Mouse (Mus musculus) small intestine, adult 2 months (tissue): ENCODE data around the gene Gm13694. TPM values are rescaled to one million over a fixed set of nuclear protein-coding genes. Genes with fewer than 3 reads are reported as not detected.

ENCODE experiments used
- H3K27ac ChIP-seq: fragments of 200-500 bp; 2 replicates; pipeline ENCODE4 v1.5.1; 2012; ENCODE audit warnings: low read depth, low read length, control low read depth, inconsistent platforms; ENCODE audit not compliant: insufficient read depth
- H3K27me3 ChIP-seq: fragments of 200-500 bp; 2 replicates; pipeline ENCODE4 v1.6.1; 2012; ENCODE audit warnings: mild to moderate bottlenecking, moderate library complexity, low read length, inconsistent platforms; ENCODE audit not compliant: control insufficient read depth, insufficient read depth
- H3K36me3 ChIP-seq: fragments of 200-500 bp; 2 replicates; pipeline ENCODE4 v1.6.1; 2012; ENCODE audit warnings: mild to moderate bottlenecking, low read length, control low read depth, inconsistent platforms; ENCODE audit not compliant: control insufficient read depth, insufficient read depth
- H3K4me1 ChIP-seq: fragments of 200-500 bp; 2 replicates; pipeline ENCODE4 v1.6.1; 2012; ENCODE audit warnings: low read length, inconsistent platforms, mixed read lengths; ENCODE audit not compliant: control insufficient read depth, insufficient read depth, insufficient read length
- H3K4me3 ChIP-seq: fragments of 200-500 bp; 2 replicates; pipeline ENCODE4 v1.5.1; 2012; ENCODE audit warnings: low read depth, mild to moderate bottlenecking, control low read depth, inconsistent platforms, low read length, moderate library complexity
- CTCF ChIP-seq: fragments of 200-500 bp; IDR thresholded peaks from 2 replicates; pipeline ENCODE4 v1.5.1; 2012; ENCODE audit warnings: low read depth, mild to moderate bottlenecking, control low read depth, inconsistent platforms, low read length, moderate library complexity, mixed read lengths; ENCODE audit not compliant: insufficient replicate concordance, insufficient read length; ENCODE audit errors: extremely low read depth
- POLR2A ChIP-seq: fragments of 200-500 bp; IDR thresholded peaks from 2 replicates; pipeline ENCODE4 v1.6.1; 2012; ENCODE audit warnings: low read depth, mild to moderate bottlenecking, control low read depth, inconsistent platforms, low read length, moderate library complexity
- WGBS: fragments of 180-500 bp; shearing (Covaris S2); methylation state at CpG from one replicate; pipeline ENCODE4 v1.1.7; 2018; 5-methylcytosine and 5-hydroxymethylcytosine counted together
- polyA plus RNA-seq: library from polyadenylated mRNA; depleted of rRNA; stranded (reverse); fragments of >200 nt; gene quantifications from 2 replicates; pipeline ENCODE4 v1.2.3, GENCODE M21; 2012; rRNA removed

Gm13694 gene
- polyA plus RNA-seq, 1 experiment: not detected

DNA sequence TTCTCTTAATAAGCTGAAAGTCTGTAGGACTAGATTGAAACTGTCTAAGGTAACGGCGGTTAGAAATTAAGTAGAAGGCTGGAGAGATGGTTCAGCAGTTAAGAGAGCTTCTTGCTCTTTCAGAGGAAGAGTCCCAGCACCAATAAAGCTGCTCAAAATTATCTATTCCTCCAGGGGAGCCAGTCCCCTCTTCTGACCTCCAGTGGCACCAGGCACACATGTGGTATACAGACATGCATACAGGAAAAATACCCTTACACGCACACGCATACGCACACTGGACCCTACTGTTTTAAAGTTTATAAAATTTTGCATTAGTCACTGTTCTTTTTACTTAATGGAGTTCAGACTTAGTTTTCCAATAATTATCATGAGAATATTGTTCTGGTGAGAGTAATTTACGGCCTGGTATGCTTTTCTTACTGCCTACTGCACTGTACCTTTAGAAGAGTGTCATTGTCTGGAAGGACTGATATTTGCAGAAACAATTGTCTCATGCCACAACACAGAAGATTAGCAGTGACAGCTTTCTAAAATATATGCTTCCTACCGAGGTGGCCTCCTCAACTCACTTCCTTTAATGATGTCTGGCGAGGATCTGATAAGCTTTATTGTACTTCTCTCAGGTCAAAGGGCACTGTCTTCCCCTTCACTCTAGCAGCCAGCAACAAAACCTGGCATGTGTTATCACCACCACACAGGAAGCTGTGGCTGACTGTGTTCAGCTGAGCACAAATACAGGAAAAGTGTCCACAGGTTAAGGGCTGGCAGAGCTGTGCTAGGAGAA is 41.0 kb downstream of the Gm13694 start:
- no peak for TF ChIP-seq POLR2A
- no peak for TF ChIP-seq CTCF
- H3K4me3 ChIP-seq: no peak overlapping the region

GRCm38 (mm10) chr2:84021930-84022329 is 43.2 kb downstream of the Gm13694 start:
- Histone ChIP-seq H3K27ac (no peak overlapping the region), H3K4me1 (peaks cover 2% of the 10 kb centered on the region; the same call in 1 of the 2 replicates), H3K4me3 (no peak overlapping the region), H3K36me3 (no peaks in the 10 kb centered on the region), H3K27me3 (no peaks in the 10 kb centered on the region)
- 73% methylated on average over 2 of the region's 2 CpGs for WGBS
- TF ChIP-seq POLR2A (no peak), CTCF (no peak)

More for the DNA sequence above, 41.0 kb downstream of the Gm13694 start:
- H3K4me1 ChIP-seq: peaks cover 2% of the 10 kb centered on the region; the same call in 1 of the 2 replicates
- H3K36me3 ChIP-seq: no peaks in the 10 kb centered on the region
- WGBS: 60% methylated on average over 8 of the region's 8 CpGs
- H3K27me3 ChIP-seq: no peaks in the 10 kb centered on the region
- H3K27ac ChIP-seq: no peak overlapping the region; the same call in 1 of the 2 replicates

DNA sequence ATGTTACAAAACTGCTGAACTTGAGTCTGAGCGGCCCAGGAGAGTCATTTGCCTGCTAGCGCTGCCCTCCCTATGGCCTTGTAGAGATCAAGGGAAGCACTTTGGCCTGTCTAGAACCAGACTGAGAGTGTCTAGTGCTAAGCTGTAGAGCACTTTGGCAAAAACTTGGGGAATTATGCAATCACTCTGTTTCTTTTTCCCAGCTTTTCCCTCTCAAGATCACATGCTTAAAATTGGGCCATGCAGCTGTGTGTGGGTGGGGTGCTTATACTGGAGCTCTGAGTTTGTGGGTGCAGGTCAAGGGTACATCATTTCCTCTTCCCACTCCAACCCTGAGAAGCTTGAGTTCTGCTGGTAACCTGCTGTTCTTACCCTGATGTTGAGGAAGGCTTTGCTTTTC is 44.2 kb downstream of the Gm13694 start:
- TF ChIP-seq POLR2A (no peak), CTCF (no peak)
- no peaks in the 10 kb centered on the region for H3K36me3 ChIP-seq
- H3K4me3 ChIP-seq: no peak overlapping the region
- WGBS: 73% methylated on average over 2 of the region's 2 CpGs
- no peak overlapping the region; the same call in 1 of the 2 replicates for H3K27ac ChIP-seq
- H3K4me1 ChIP-seq: peaks cover 2% of the 10 kb centered on the region; the same call in 1 of the 2 replicates
- no peaks in the 10 kb centered on the region for H3K27me3 ChIP-seq

GRCm38 (mm10) chr2:84023319-84023718 is 44.6 kb downstream of the Gm13694 start:
- TF ChIP-seq POLR2A (no peak), CTCF (no peak)
- H3K4me1 ChIP-seq: peaks cover under 1% of the 10 kb centered on the region; the same call in 1 of the 2 replicates
- 77% methylated on average over 2 of the region's 2 CpGs for WGBS

DNA sequence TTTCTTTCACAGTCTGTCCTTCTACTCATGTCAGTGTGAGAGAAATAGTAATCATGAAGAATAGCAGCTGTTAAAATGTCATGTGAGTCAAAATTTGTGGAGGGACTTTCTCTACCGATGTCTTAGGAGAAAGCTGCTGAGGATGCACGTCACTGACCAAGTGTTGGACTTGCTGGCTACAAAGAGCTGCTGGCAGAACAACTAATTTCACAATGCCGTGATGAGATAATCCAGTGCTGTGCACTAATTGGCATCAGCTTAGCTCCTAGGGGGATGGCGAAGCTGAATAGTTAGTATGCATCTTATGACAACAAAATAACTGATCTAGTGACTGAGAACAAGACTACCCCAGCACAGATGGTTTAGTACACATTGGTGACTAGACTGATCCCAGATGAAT is 46.5 kb downstream of the Gm13694 start:
- no peak overlapping the region for H3K27ac ChIP-seq
- TF ChIP-seq POLR2A (no peak), CTCF (no peak)
- H3K4me1 ChIP-seq: no peaks in the 10 kb centered on the region
- H3K27me3 ChIP-seq: no peaks in the 10 kb centered on the region
- no peak overlapping the region for H3K4me3 ChIP-seq
- 77% methylated on average over 4 of the region's 4 CpGs for WGBS
- H3K36me3 ChIP-seq: no peaks in the 10 kb centered on the region

More at GRCm38 (mm10) chr2:84023319-84023718, 44.6 kb downstream of the Gm13694 start:
- no peak overlapping the region for H3K4me3 ChIP-seq
- no peaks in the 10 kb centered on the region for H3K27me3 ChIP-seq
- H3K36me3 ChIP-seq: no peaks in the 10 kb centered on the region
- H3K27ac ChIP-seq: no peak overlapping the region; the same call in 1 of the 2 replicates

Other genes starting within 250 kb of the Gm13694 start
- 0.14 and 0.39 TPM in 2 replicates for gene Fam171b, start 166.3 kb upstream of the Gm13694 start, polyA plus RNA-seq
- not detected in 2 replicates for gene Zswim2, start 37.7 kb upstream of the Gm13694 start, polyA plus RNA-seq
- gene Gm13698, start 23.2 kb upstream of the Gm13694 start, polyA plus RNA-seq: not detected in 2 replicates
- gene Gm13693, start 17.4 kb upstream of the Gm13694 start, polyA plus RNA-seq: not detected in 2 replicates
- gene Gm13695, start 11.6 kb upstream of the Gm13694 start, polyA plus RNA-seq: not detected in 2 replicates
- gene Gm13696, start 5.8 kb upstream of the Gm13694 start, polyA plus RNA-seq: not detected in 2 replicates
- gene Gm13697, start 5.8 kb downstream of the Gm13694 start, polyA plus RNA-seq: not detected in 2 replicates
- not detected in 2 replicates for gene Gm13691, start 11.6 kb downstream of the Gm13694 start, polyA plus RNA-seq